Mouse (Mus musculus): ENCODE data around the gene Snta1. TPM values are rescaled to one million over a fixed set of nuclear protein-coding genes. Genes with fewer than 3 reads are reported as not detected.

The Snta1 gene
- polyA plus RNA-seq, 1 experiment, result not detected

DNA sequence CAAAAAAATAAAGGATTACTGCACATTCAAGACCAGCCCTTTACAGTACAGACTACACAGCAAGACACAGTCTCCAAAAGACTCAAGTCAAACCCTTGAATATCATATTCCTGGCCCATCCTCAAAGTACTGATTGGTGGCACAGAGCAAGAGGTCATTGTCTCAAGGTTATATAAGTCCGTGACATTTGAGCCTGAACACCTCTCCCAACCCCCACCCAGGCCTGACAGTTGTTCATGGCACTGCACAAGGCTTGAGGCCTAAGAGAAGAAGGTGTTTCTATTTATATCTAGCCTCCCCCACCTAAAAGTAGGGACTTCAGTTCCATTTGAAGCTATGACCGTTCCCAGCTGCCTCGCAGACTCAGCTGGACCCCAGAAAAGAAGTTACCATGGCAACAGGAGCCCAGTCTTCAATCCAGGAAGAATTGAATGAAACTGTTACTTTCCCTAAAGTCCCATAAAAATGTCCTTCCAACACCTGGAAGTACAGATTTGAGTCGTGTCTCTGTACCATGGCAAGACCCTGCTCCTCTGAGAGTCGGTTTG is 2.4 kb downstream of the Snta1 start:
- TF ChIP-seq GATA1 (IDR thresholded peaks at IDR 0.05; ENCODE audit: low read length), result no peak

DNA sequence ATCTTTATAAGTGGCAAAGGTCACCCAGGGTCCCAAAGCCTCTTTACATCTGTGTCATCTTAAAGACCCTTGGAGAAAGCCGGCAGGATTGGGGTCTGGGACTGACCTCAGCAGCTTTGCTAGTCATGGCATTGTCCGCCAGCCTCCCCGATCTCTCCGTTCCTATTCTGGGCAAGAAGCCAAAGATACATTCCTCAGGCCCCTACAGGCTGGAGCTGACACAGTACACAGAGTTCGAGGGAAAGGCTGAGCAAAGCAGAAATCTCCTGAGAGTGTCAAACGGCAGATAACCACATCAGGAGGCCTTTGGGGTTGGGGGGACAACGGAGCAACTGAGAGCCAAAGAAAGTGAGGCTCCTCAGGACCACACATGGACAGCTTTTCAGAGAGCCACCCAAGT is 5.1 kb downstream of the Snta1 start:
- TF ChIP-seq GATA1 (IDR thresholded peaks at IDR 0.05; ENCODE audit: low read length), result no peak

DNA sequence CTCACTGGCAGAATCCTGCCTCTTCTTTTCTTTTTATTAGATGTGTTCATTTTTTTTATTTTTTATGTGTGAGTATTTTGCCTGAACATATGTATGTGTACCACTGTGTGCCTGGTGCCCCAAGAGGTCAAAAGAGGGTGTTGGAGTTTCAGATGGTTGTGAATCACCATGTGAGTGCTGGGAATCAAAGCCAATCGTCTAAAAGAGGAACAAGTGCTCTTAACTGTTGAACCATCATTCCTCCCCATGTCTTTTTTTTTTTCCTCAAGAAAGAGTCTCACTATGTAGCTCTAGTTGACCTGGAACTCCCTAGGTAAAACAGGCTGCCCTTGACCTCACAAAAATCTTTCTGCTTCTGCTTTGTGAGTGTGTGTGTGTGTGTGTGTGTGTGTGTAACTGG is 5.9 kb downstream of the Snta1 start:
- TF ChIP-seq GATA1 (IDR thresholded peaks at IDR 0.05; ENCODE audit: low read length), result no peak

DNA sequence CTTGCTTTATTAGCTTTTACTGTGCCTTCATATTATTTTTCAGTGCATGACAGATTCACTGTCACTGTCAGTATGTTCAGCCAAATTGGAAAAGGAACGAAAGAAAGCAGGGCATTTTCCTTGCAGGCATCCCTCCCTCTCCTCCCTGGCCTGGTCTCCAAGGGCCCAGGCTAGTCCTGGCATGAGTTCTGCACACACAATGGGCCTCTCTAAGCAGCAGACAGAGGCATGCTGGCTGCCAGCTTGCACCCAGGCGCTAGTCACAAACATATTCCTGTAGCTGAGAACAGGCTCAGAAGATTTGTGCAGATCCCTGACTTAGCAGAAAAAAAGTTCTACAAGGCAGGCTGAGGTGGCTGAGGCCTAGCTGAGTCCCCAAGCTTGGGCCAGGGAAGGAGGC is 8.6 kb downstream of the Snta1 start:
- no peak for TF ChIP-seq GATA1 (IDR thresholded peaks at IDR 0.05; ENCODE audit: low read length)

DNA sequence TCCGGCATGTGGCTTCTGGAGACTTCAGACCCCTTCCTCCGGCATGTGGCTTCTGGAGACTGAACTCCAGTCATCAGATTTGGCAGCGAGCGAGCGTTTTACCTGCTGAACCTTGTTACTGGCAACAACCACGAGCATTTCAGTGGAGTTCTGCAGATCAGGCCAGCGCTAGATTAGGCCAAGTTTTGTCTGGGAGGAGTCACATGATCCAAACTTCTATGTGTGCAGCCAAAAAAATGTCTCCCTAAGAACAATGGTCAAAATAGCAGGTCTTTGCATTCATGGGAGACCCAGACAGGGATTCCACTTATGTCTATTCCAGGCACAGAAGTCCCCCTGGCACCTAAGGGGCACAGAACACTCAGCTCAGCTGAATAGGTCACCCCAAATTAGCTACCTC is 9.6 kb downstream of the Snta1 start:
- no peak for TF ChIP-seq GATA1 (IDR thresholded peaks at IDR 0.05; ENCODE audit: low read length)

DNA sequence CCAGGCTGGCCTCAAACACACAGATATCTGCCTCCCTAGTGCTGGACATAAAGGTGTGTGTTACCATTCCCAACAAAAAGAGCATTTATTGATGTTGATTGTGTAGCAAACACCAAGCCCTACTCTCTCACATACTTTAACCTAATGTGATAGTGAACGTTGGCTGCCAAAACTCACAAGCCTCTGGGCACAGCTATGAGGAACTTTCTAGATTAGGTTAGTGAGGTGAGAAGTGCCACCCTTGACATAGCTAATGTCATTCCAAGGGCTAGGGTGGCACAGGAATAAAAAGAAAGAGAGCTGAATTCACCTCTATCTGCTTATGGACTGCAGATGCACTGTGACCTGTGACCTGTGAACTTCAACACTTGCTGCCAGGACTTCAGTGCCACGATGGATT is 11.4 kb downstream of the Snta1 start:
- no peak for TF ChIP-seq GATA1 (IDR thresholded peaks at IDR 0.05; ENCODE audit: low read length)

DNA sequence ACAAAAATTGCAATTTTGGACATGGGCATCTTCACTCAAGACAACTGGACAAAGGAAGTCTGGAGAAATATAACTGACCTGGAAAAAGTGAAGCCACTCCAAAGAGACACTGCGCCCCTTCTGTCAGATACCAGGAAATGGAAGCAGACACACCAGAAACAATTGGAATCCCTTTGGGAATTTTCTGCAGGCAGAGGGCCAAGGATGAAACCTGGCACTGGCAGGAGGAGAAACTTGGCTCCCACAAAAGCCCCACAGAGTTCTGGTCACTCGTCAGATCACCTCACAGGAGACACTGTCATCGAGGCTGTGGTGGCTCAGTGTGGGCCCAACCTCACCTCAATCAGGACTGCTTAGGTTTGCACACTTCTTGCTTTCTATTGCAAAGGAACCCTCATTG is 13.3 kb downstream of the Snta1 start:
- no peak for TF ChIP-seq GATA1 (IDR thresholded peaks at IDR 0.05; ENCODE audit: low read length)

DNA sequence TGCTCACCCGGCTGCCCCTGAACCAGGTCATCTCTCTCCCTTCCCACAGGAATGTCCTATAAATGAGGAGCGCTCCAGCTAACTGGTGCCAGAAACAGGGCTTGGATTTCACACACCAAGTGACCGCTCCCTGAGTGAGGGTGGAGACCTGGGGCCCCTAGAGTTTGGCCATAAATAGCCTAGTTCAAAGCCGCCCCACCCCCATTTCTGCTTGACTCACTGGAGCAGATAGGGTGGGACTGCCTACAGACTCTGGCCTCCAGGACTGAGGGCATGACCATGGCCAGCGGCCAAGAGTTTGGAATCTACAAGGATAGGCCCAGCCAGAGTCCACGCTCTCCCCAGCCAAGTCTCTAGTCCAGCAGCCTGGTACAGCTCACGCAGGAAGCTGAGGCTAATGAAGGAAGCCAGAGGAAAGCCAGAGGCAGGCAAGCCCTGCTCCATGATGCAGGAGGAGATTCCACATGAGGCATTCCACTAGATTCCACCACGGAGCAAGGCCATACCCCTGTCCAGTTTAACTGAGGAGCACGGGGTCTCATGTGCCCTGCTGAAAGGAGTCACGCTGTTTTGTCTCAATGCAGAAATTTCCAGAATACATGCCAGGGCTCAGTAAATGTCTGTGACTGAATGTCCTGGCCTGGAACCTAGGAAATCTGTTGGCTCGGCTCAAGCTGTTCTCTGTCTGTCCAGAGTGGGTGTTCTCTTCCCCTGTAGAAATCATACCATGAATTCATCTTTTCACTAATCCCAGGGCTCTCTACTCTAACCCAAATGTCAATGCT is 17.5 kb downstream of the Snta1 start:
- TF ChIP-seq GATA1 (IDR thresholded peaks at IDR 0.05; ENCODE audit: low read length), result no peak

DNA sequence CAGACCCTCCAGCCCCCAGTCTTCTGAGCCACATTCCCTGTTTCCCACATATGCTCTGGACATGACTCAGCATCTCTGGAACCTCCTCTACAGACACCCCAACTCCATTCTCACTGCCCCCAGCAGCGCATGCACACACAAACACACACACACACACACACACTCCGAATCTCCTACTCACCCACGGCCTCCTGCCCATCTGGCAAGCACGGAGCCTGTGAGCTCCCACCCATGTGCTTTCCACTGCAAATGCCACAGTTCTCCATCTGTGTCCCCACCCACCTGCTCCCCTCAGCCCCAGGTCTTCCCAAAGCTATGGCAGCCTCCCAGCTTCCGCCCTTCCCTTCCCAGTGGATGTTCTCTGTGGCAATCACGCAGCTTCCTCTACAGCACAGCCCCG is 28.8 kb downstream of the Snta1 start:
- TF ChIP-seq GATA1 (IDR thresholded peaks at IDR 0.05; ENCODE audit: low read length), result no peak

DNA sequence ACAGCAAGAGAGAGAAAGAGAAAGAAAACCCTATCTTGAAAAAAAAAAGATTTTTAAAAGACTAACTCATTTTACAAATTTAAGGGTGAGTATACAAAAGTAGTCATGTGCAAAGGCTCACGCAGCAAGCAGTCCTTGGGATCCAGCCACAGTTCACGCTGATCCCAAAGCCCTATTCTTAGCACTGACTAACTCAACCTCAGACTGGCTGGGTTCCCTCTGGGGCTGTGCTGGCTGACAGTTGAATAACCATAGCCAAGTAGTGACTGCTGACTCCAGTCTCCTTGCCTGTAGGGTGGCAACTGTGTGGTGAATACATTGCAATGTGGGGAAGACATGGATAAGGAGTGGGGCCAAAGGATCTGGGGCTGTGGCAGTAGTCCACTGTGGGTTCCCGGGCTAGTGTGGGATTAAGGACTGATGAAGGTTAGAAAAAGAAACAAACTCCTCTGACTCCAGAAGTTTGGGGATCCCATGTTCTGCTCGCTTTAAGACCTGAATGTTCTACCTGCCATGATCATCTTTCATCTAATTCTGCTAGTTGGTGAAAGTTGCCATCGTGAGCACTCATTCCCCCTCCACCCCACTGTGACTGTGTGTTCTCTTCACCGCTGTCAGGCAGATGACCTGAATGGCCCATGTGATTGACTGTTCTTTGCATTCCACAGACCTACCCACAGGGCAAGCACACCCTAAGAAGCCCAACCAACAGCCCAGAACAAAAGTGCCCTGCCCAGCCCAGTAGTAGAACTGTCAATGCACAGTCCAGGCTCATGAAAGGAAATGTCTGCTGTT is 32.9 kb downstream of the Snta1 start:
- no peak for TF ChIP-seq GATA1 (IDR thresholded peaks at IDR 0.05; ENCODE audit: low read length)

DNA sequence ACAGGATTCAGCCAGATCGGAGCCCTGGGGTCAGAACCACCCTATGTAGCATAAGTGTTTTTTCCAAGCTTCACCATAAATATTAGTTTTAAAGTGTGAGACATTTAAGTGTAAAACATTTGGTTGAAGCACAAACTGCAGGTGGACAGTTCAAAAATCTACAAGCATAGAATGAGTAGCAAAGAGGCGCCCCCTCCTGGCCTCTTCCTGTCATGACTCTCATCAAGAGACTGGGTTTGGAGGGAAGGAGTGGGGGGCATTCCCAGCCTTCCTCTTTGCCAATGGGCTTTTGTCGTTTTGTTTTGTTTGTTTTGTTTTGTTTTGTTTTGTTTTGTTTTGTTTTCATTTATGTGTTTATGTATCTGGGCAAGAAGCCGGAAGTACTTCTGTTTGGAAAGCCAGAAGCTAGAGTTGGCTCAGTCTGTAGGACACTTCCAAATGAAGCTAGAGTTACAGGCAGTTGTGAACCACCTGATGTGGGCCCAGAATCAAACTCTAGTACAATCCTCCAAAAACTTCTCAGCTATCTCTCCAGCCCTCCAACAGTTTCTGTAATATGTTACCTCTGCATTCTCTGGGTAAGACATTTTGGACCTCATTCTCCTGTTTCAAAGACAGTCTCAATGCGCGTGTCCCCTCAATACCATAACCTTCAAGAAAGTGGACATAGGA is 33.8 kb downstream of the Snta1 start:
- no peak for TF ChIP-seq GATA1 (IDR thresholded peaks at IDR 0.05; ENCODE audit: low read length)

DNA sequence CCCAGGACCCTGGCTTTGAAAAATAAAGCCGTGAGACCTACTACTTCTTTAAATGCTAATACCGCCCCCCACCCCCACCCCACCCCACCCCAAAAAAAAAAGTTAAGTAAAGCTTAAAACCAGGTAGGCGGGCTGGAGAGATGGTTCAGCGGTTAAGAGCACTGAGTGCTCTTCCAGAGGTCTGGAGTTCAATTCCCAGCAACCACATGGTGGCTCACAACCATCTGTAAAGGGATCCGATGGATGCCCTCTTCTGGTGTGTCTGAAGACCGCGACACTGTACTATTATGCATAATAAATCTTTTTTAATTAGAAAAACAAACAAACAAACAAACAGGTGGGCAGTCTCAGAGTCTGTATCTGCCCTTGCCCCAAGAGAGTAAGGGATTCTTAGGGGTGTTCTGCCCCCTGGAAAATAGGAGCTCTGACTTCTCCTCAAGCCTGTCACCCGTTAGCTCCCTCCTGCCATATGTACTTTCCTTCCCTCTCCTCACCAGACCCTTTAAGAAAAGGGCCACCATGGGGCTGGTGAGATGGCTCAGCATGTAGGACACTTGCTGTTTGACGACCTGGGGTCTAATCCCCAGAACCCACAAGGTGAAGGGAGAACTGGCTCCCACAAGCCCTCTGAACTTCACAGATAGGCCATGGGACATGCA is 34.9 kb downstream of the Snta1 start, which contains the start of gene Cdk5rap1:
Gene Cdk5rap1, minus strand, starts transcription at position 169 of the 659 bp plus-strand sequence.
- TF ChIP-seq GATA1 (IDR thresholded peaks at IDR 0.05; ENCODE audit: low read length), result no peak

DNA sequence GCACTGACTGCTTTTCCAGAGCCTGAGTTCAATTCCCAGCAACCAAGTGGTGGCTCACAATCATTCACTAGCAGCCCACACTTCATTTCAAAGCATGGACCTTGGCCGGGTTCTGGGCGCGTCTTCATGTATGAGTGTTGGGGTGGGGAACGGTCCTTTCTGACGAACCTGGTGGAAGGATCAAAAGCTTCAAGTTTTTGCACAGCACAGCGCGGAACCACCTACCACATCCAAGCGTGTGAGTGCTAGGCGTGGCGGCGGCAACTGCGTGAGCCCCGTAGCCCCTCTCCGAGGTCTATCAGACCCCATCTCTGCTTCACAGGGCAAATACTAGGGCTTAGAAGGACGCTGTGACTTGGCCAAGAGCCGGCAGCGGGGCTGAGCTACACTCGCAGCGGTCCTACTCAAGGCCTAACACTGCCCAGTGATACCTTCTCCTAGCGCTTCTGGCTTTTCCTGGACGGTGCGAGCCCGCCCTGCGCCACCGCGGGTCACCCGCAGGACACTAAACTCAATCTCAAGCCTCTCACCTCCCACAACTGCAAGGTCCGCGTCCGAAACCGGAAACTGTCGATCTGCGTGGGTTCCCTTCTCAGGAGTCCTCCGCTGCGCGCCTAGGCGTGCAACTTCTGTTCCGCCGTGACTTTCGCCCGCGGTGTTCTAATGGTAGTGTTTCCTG is 35.6 kb downstream of the Snta1 start:
- no peak for TF ChIP-seq GATA1 (IDR thresholded peaks at IDR 0.05; ENCODE audit: low read length)

DNA sequence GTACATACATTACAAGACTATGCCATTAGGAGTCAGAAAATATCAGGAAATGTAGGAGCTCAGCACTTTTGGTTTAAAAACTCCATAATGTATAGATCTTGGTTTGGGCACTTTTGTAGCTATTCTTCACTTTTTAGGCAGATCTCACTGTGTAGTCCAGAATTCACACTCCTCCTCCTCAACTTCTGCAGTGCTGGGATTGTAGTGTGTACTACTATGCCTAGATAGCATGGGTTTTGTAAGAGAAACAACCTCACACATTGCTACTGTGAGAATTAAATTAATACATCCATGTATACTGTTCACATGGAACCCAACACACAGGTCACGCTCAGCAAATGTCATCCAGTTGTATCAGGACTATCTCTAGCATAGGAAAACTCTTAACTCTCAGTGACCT is 40.4 kb downstream of the Snta1 start:
- no peak for TF ChIP-seq GATA1 (IDR thresholded peaks at IDR 0.05; ENCODE audit: low read length)

DNA sequence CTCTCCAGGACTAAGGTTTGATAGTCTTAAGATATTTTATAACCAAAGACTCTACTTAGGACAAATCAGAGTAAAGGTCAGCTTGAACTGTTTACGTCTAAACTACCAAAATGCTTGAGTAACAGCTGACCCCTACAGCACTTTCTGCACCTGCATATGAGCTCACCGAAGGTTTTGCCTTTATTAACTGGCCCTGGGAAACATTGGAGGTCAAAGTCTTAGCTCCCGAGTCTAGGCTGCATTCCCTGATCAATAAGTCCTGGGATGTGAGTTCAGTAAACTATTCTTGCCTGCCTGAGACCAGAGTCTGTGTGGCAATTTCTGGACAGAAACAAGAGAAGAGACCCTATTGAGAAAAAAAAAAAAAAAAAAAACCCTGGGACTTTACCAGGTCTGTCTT is 59.7 kb downstream of the Snta1 start:
- no peak for TF ChIP-seq GATA1 (IDR thresholded peaks at IDR 0.05; ENCODE audit: low read length)
